Mouse (Mus musculus) neural tube, embryonic 11.5 days (tissue): ENCODE measurements around the gene Cpsf4. TPM values are rescaled to one million over a fixed set of nuclear protein-coding genes. Genes with fewer than 3 reads are reported as not detected.

Experiments used
- ATAC-seq: fragments of 200-750 bp; cut with Nextera tagmentation; 2 replicates; pipeline ENCODE4 v1.8.0; 2017; ENCODE audit warnings: moderate number of reproducible peaks, mild to moderate bottlenecking, moderate TSS enrichment, moderate library complexity; ENCODE audit not compliant: insufficient read depth, low FRiP score, low TSS enrichment
- DNase-seq: peaks from one replicate; pipeline ENCODE4 v3.0.0-alpha.2; 2015; ENCODE audit warnings: low spot score
- H3K27ac ChIP-seq: fragments of 300-500 bp; sonication (generic); 2 replicates; pipeline ENCODE4 v1.5.1; 2014; ENCODE audit warnings: low read depth, mild to moderate bottlenecking, low read length
- H3K27me3 ChIP-seq: fragments of 300-500 bp; sonication (generic); 2 replicates; pipeline ENCODE4 v1.6.1; 2014; ENCODE audit warnings: mild to moderate bottlenecking, low read length, mixed read lengths; ENCODE audit not compliant: control insufficient read depth, insufficient read depth
- H3K36me3 ChIP-seq: fragments of 300-500 bp; sonication (generic); 2 replicates; pipeline ENCODE4 v1.6.1; 2014; ENCODE audit warnings: mild to moderate bottlenecking, low read length, moderate library complexity, mixed read lengths; ENCODE audit not compliant: control insufficient read depth, insufficient read depth
- H3K4me1 ChIP-seq: fragments of 300-500 bp; sonication (generic); 2 replicates; pipeline ENCODE4 v1.6.1; 2014; ENCODE audit warnings: low read length, mixed read lengths; ENCODE audit not compliant: control insufficient read depth, insufficient read depth
- H3K4me2 ChIP-seq: fragments of 300-500 bp; sonication (generic); 2 replicates; pipeline ENCODE4 v1.6.1; 2014; ENCODE audit warnings: low read depth, mild to moderate bottlenecking, moderate library complexity
- H3K4me3 ChIP-seq: fragments of 300-500 bp; sonication (generic); 2 replicates; pipeline ENCODE4 v1.5.1; 2014; ENCODE audit warnings: low read depth, low read length
- H3K9ac ChIP-seq: fragments of 300-500 bp; sonication (generic); 2 replicates; pipeline ENCODE4 v1.6.1; 2014; ENCODE audit warnings: mild to moderate bottlenecking, low read length
- H3K9me3 ChIP-seq: fragments of 300-500 bp; sonication (generic); 2 replicates; pipeline ENCODE4 v1.6.1; 2016; ENCODE audit warnings: low read length; ENCODE audit not compliant: control insufficient read depth
- WGBS: fragments of 180-500 bp; shearing (Covaris S2); extraction: QIAGEN DNeasy Blood & Tissue Kit; methylation state at CpG from one replicate; pipeline ENCODE4 v1.1.7; 2014; 5-methylcytosine and 5-hydroxymethylcytosine counted together
- polyA plus RNA-seq: library from polyadenylated mRNA; unstranded; fragments of >200 nt; fragmentation: Nextera tagmentation; extraction: Ambion mirVana; gene quantifications from 2 replicates; pipeline ENCODE4 v1.2.1, GENCODE M21; 2014

Gene Cpsf4
- polyA plus RNA-seq, 1 experiment from 2014 or later: 41.1 TPM

DNA sequence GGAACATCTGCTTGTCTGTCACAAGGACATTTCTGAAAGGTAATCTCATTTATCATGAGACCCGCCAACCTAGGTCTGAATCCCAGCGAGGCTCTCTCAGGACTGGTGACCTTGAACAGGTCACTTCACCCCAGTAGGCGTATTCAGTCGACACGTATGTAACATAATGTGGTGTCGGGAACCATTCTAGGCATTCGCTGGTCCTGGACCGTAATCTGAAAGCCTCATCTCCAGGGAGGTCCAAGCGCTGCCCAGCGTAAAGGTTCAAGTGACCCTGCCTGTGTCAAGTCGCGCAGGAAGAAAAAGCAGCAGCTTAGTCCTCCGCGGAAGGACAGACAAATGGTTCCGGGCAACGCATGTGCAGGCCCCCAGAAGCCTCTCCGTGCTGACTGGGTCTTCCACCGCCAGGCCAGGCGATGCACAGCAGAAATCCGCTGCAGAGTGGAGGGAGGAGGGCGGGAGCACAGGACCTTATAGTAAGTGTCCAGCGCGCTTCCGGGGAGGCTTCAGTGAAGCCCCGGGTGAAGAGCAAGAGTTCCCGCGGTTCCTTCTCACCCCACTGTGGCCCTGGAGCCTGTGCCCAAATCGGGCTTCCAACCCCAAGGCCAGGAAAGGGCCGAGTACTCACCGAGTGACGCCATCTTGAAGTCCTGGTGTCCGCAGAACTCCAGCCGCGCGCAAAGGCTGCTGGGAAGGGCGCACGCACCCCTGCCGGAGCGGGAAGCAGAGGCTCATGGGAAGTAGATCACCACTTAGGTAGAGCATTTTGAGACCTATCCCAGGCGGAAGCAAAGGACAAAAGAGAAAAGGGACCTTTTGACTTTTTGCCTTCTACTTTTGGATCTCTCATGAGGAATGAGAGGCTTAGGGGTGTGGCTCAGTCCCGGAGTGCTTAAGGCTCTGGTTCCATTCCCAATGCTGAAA lies 24.1 kb downstream of the Cpsf4 start:
- H3K9me3 ChIP-seq: no peaks in the 10 kb centered on the region
- peak overlapping the region; percentile 55; the same call in 1 of the 2 replicates for H3K27ac ChIP-seq
- peak overlapping the region; percentile 93 for H3K9ac ChIP-seq
- H3K36me3 ChIP-seq: peaks cover 5% of the 10 kb centered on the region
- peak overlapping the region; percentile 47 for H3K4me2 ChIP-seq
- H3K4me1 ChIP-seq: peaks cover 6% of the 10 kb centered on the region
- H3K4me3 ChIP-seq: peak overlapping the region; percentile 82
- WGBS: 1% methylated on average over 41 of the region's 41 CpGs
- H3K27me3 ChIP-seq: no peaks in the 10 kb centered on the region
- ATAC-seq (peak; percentile 92), DNase-seq (peak; percentile 95)

- peaks cover 6% of the 10 kb centered on the region for H3K4me1 ChIP-seq
- H3K9ac ChIP-seq: peak within 1 kb of the TSS; percentile 93
- 87% methylated on average over 2 of the region's 2 CpGs for WGBS
- peak within 1 kb of the TSS; percentile 82 for H3K4me3 ChIP-seq
- peak within 1 kb of the TSS; percentile 47 for H3K4me2 ChIP-seq
- peak within 1 kb of the TSS; percentile 55; the same call in 1 of the 2 replicates for H3K27ac ChIP-seq
- no peaks in the 10 kb centered on the region for H3K27me3 ChIP-seq
- H3K36me3 ChIP-seq: peaks cover 4% of the 10 kb centered on the region; the same call in 1 of the 2 replicates
- no peak for ATAC-seq
- DNase-seq: no peak
- no peaks in the 10 kb centered on the region for H3K9me3 ChIP-seq
Observed at GRCm38 (mm10) chr5:145191962-145192361, 24.9 kb downstream of the Cpsf4 start, which contains the start of gene Atp5j2. Atp5j2 (minus strand) TSS chr5:145192062.

- ATAC-seq (no peak), DNase-seq (no peak)
- peaks cover 13% of the 10 kb centered on the region for H3K4me1 ChIP-seq
- no peaks in the 10 kb centered on the region for H3K9me3 ChIP-seq
- H3K4me3 ChIP-seq: no peak overlapping the region
- no peak overlapping the region for H3K4me2 ChIP-seq
- H3K9ac ChIP-seq: no peak overlapping the region
- H3K27ac ChIP-seq: no peak overlapping the region
- WGBS: 81% methylated on average over 7 of the region's 7 CpGs
- no peaks in the 10 kb centered on the region; the same call in 1 of the 2 replicates for H3K36me3 ChIP-seq
- no peaks in the 10 kb centered on the region for H3K27me3 ChIP-seq
Observed at GRCm38 (mm10) chr5:145200387-145200786, 33.4 kb downstream of the Cpsf4 start.

DNA sequence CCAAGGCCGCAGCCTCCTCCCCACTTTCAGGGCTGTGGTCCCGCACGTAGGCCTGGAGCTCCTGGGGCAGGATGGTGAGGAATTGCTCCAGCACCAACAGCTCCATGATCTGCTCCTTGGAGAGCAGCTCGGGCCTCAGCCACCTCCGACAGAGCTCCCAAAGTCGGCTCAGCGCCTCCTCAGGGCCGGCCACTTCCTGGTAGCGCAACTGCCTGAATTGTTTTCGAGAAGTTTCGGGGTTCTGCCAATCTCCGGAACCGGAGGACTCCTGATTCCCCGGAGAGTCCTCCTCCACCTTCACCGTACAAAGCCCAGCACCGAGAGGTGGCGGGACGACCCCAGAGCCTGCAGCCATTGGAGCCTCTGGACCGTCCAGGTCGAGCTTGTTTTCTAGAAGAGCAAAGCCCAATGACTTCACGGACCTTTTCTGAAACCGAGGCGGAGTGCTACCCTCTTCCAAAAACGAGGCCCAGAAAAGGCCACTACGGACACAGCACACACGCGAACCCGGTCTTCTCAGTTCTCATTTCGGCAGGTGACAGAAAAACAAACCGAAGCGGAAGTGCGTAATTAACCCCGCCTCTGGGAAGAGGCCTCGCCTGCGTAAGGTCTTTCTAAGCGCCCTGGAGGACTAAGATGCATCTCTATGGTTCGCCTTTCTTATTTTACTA lies 34.4 kb downstream of the Cpsf4 start, which contains the start of gene Zkscan14:
TSS of gene Zkscan14 (minus strand) at position 548 of the 671 bp plus-strand sequence.
- 1% methylated on average over 37 of the region's 37 CpGs for WGBS
- ATAC-seq: 0 out of 2 replicates have a peak, but pooled peaks have one; percentile 8

GRCm38 (mm10) chr5:145202446-145202845 lies 35.4 kb downstream of the Cpsf4 start:
- H3K9me3 ChIP-seq: no peaks in the 10 kb centered on the region
- peaks cover 15% of the 10 kb centered on the region for H3K4me1 ChIP-seq
- no peak for ATAC-seq
- H3K27ac ChIP-seq: no peak overlapping the region
- no peaks in the 10 kb centered on the region for H3K36me3 ChIP-seq
- 49% methylated on average over 3 of the region's 3 CpGs for WGBS
- no peak for DNase-seq
- no peaks in the 10 kb centered on the region for H3K27me3 ChIP-seq
- no peak overlapping the region for H3K9ac ChIP-seq
- no peak overlapping the region for H3K4me3 ChIP-seq
- no peak overlapping the region for H3K4me2 ChIP-seq

More for the DNA sequence above, 34.4 kb downstream of the Cpsf4 start, which contains the start of gene Zkscan14:
- peak; percentile 80 for DNase-seq
- Histone ChIP-seq H3K27ac (no peak within 1 kb of the TSS), H3K9ac (peak within 1 kb of the TSS; percentile 67), H3K27me3 (no peaks in the 10 kb centered on the region), H3K9me3 (no peaks in the 10 kb centered on the region), H3K4me1 (peaks cover 15% of the 10 kb centered on the region), H3K4me2 (peak within 1 kb of the TSS; percentile 97), H3K36me3 (no peaks in the 10 kb centered on the region), H3K4me3 (peak within 1 kb of the TSS; percentile 78)

DNA sequence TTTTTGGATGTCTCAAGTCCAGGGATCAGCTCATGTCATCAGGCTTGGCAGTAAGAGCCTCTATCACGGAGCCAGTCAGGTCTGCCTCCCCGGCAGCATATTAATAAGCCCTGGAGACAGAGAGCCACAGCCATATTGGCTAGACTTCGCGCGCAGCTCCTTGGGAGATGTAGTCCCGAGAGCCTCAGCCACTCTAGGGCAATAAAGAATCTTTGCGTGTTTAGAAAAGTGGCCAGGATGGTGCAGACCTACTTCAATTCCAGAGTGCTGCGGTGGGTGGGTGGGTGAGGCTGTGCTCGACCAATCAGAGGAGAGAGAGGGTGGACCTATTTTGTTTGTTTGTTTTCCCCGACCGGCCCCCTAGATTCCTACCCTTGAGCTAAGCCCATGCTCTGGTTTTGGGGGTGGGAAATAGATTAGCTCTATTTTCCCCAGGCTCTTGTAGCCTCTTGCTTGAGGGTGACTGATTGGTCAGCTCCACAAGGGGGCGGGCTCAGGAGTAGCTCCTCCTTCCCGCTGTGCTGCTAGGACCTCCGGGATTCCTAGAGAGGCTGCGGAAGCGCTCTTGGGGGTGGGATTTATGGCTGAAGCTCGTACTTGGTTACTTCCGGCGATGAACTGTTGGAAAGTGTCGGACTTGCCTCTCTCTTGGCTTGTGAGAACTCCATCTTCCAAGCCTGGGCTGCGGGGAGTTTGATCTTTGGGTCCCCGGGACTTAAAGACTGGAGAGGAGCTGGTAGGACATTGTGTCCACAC lies 37.1 kb downstream of the Cpsf4 start, which contains the start of gene Zkscan5:
TSS of gene Zkscan5 (plus strand) at position 627 of the 756 bp plus-strand sequence.
- Histone ChIP-seq H3K4me3 (peak within 1 kb of the TSS; percentile 58), H3K4me1 (peaks cover 15% of the 10 kb centered on the region), H3K36me3 (no peaks in the 10 kb centered on the region), H3K4me2 (peak within 1 kb of the TSS; percentile 54), H3K9me3 (no peaks in the 10 kb centered on the region), H3K27ac (peak within 1 kb of the TSS; percentile 51), H3K9ac (peak within 1 kb of the TSS; percentile 62), H3K27me3 (no peaks in the 10 kb centered on the region)
- DNase-seq (peak; percentile 95), ATAC-seq (peak; percentile 93)
- under 1% methylated on average over 22 of the region's 22 CpGs for WGBS

- no peaks in the 10 kb centered on the region for H3K36me3 ChIP-seq
- WGBS: 22% methylated on average over 9 of the region's 9 CpGs
- H3K4me3 ChIP-seq: peak overlapping the region; percentile 58
- H3K9ac ChIP-seq: peak overlapping the region; percentile 10; the same call in 1 of the 2 replicates
- ATAC-seq (no peak), DNase-seq (no peak)
- H3K9me3 ChIP-seq: no peaks in the 10 kb centered on the region
- no peak overlapping the region for H3K27ac ChIP-seq
- peak overlapping the region; percentile 54 for H3K4me2 ChIP-seq
- no peaks in the 10 kb centered on the region for H3K27me3 ChIP-seq
- peaks cover 15% of the 10 kb centered on the region for H3K4me1 ChIP-seq
Observed at GRCm38 (mm10) chr5:145205041-145205440, 38.0 kb downstream of the Cpsf4 start.

DNA sequence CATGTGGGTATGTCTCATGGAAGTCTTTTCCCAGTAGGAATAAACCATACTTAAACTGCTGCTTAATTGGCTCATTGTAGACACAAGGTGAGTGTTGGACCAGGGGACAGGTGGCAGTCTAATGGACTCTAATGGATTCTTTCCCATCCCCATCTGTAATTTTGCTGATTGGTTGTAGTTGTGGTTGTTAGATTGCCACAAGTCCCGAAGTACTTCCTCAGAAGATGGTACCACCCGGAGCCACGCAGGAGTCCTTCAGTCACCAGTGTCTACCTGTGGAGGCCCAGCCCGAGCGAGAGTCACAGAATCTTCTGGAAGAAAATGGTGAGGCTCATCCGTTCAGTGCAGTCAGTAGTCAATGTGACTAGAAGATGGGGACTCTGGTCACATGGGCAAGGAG lies 40.4 kb downstream of the Cpsf4 start:
- Histone ChIP-seq H3K9ac (no peak overlapping the region), H3K27ac (no peak overlapping the region), H3K36me3 (peaks cover 5% of the 10 kb centered on the region; the same call in 1 of the 2 replicates), H3K4me2 (no peak overlapping the region), H3K4me3 (no peak overlapping the region), H3K27me3 (no peaks in the 10 kb centered on the region), H3K9me3 (no peaks in the 10 kb centered on the region), H3K4me1 (peaks cover 6% of the 10 kb centered on the region)
- ATAC-seq: no peak
- WGBS: 97% methylated on average over 6 of the region's 6 CpGs
- DNase-seq: no peak
